In the genomic region with DNA sequence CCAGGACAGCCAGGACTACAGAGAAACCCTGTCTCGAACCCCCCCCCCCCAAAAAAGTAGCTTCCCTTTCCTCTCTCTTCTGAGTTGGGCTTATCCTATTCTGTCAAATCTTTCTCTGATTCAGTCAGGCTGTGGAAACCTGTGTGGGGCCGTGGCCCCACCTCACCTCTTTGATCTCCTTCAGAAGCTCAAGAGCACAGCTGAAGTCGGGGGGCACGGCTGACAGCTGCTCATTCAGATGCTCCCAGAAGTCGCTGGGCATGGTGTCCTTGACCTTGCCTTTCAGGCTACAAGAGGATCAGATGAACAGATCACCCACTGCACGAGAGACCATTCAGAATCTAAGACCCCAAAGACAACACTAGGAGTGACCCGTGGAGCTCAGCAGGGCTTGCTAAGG, we compare ENCODE assay signal across 26 mouse cellular contexts. TPM values are rescaled to one million over a fixed set of nuclear protein-coding genes. Genes with fewer than 3 reads are reported as not detected.
DNase-seq lines count a peak whose midpoint lies in the region; TF ChIP-seq lines count a peak whose summit lies in the region.
"Had no signal": no experiment of that assay in that cellular context is flagged by ENCODE, and none has a peak within 500 bp of the region (broad histone marks: within the 10 kb centered on the region; RNA-seq: fewer than 3 reads in every experiment).

No protein-coding gene starts in this region.

- DNase-seq in testis, postnatal 14 days (ENCODE audit: low spot score) = no peak
- DNase-seq in thymus, postnatal 10 days (ENCODE audit: low spot score in 2 of 2) = peak; percentile 40 to 49
- DNase-seq in thymus, postnatal 25 days = peak; percentile 47
- DNase-seq in thymus, postnatal 4 days = peak; percentile 70
- no peak for DNase-seq in adrenal gland, postnatal 36 days
- DNase-seq in layer of hippocampus, postnatal 25 days (ENCODE audit: extremely low spot score in 1 of 2, low spot score in 1 of 2) = no peak
- no peak for DNase-seq in hindbrain, embryonic 10.5 days (ENCODE audit: low spot score)
- DNase-seq: adrenal gland, adult 8-10 months; adrenal gland, postnatal 14 days; B cell, adult 2 months; cerebellum, adult 11 months; cerebellum, adult 18-20 months; cerebellum, adult 8-10 months; cerebellum, adult 9-11 months; cerebellum, postnatal 14 days; cerebellum, postnatal 36 days; embryo, embryonic 11 days had no signal

- no peaks in the 10 kb centered on the region for H3K27me3 ChIP-seq in testis, adult 2 months (ENCODE audit: control insufficient read depth, insufficient read depth, low read length)
- H3K27me3 ChIP-seq in hindbrain, embryonic 10.5 days (ENCODE audit: insufficient read depth, poor library complexity, severe bottlenecking) = 0 out of 2 replicates have a peak, but pooled peaks cover 3% of the 10 kb centered on the region
- H3K27me3 ChIP-seq: embryonic facial prominence, embryonic 13.5 days; embryonic facial prominence, embryonic 15.5 days had no signal

- TF ChIP-seq POLR2A in testis, adult 2 months (IDR thresholded peaks at IDR 0.05; ENCODE audit: control insufficient read depth, low read depth, low read length) = no peak

- H3K4me3 ChIP-seq in testis, adult 2 months (ENCODE audit: control insufficient read depth, low read depth, low read length) = peak overlapping the region; percentile 29
- H3K4me3 ChIP-seq in hindbrain, embryonic 10.5 days = no peak overlapping the region
- H3K4me3 ChIP-seq: embryonic facial prominence, embryonic 13.5 days; embryonic facial prominence, embryonic 15.5 days; erythroblast, embryonic 14.5 days; forebrain, embryonic 10.5 days; forebrain, embryonic 12.5 days had no signal

- H3K27ac ChIP-seq in testis, adult 2 months (ENCODE audit: control insufficient read depth, insufficient read depth, low read depth, low read length) = no peak overlapping the region
- no peak overlapping the region for H3K27ac ChIP-seq in hindbrain, embryonic 10.5 days
- H3K27ac ChIP-seq: embryonic facial prominence, embryonic 13.5 days; embryonic facial prominence, embryonic 15.5 days; forebrain, embryonic 10.5 days; forebrain, embryonic 12.5 days had no signal

- 0 out of 2 replicates have a peak, but pooled peaks cover 3% of the 10 kb centered on the region for H3K9me3 ChIP-seq in hindbrain, embryonic 10.5 days
- H3K9me3 ChIP-seq: embryonic facial prominence, embryonic 13.5 days; embryonic facial prominence, embryonic 15.5 days; forebrain, embryonic 12.5 days; G1E had no signal

- TF ChIP-seq CTCF in testis, adult 2 months (IDR thresholded peaks at IDR 0.05; ENCODE audit: control insufficient read depth, insufficient read depth, insufficient replicate concordance, low read depth, low read length) = no peak

- H3K36me3 ChIP-seq in testis, adult 2 months (ENCODE audit: control insufficient read depth, insufficient read depth, low read length) = peaks cover 4% of the 10 kb centered on the region
- H3K36me3 ChIP-seq in hindbrain, embryonic 10.5 days = no peaks in the 10 kb centered on the region
- H3K36me3 ChIP-seq: embryonic facial prominence, embryonic 13.5 days; embryonic facial prominence, embryonic 15.5 days; forebrain, embryonic 10.5 days; forebrain, embryonic 12.5 days; G1E had no signal

- H3K4me1 ChIP-seq in testis, adult 2 months (ENCODE audit: control insufficient read depth, insufficient read depth, low read length) = peaks cover 6% of the 10 kb centered on the region
- H3K4me1 ChIP-seq in hindbrain, embryonic 10.5 days (replicated peaks) = peaks cover 3% of the 10 kb centered on the region; the same call in 1 of the 2 replicates
- H3K4me1 ChIP-seq: forebrain, embryonic 12.5 days had no signal

- WGBS in hindbrain, embryonic 10.5 days = 77% methylated on average over 7 of the region's 7 CpGs

RNA-seq across cellular contexts. Expression of a gene that starts 6.0 kb away (rescaled TPM):
- 4,001 and 4,433 TPM in 2 replicates for polyA plus RNA-seq in testis, adult 2 months (2012; rRNA removed)
- not detected for total RNA-seq in adrenal gland, postnatal 36 days (2021)
- total RNA-seq in layer of hippocampus, postnatal 25 days (2021) = 1 to 10 TPM; 1.2 to 1.3 TPM
- polyA plus RNA-seq in hindbrain, embryonic 10.5 days (2016; fragmentation: Nextera tagmentation; extraction: Ambion mirVana) = 1.1 and 2.8 TPM in 2 replicates
- total RNA-seq: adrenal gland, adult 18-20 months; adrenal gland, postnatal 14 days; CH12.LX; G1E had no signal
- polyA plus RNA-seq: erythroblast, embryonic 14.5 days; G1E had no signal

Comparison
In these comparisons a context has a peak if more than half of its experiments do, and no peak if none do; other contexts are left out.
1. DNase-seq: peak in thymus, postnatal 10 days (2 of 2), thymus, postnatal 25 days (single experiment) and thymus, postnatal 4 days (single experiment); none in testis, postnatal 14 days (single experiment), adrenal gland, postnatal 36 days (0 of 2), layer of hippocampus, postnatal 25 days (0 of 2) and hindbrain, embryonic 10.5 days (single experiment).